Mouse (Mus musculus): ENCODE results near the gene Adat3.

- TF ChIP-seq CTCF (IDR thresholded peaks at IDR 0.05; ENCODE audit: low read depth, low read length) (no peak), POLR2A (IDR thresholded peaks at IDR 0.05; ENCODE audit: extremely low read depth, insufficient read depth, low read length) (no peak)
Observed at GRCm38 (mm10) chr10:80619465-80620244, 17.0 kb downstream of the Adat3 start.
